Mouse (Mus musculus): Measurements from ENCODE around the gene St7.

DNA sequence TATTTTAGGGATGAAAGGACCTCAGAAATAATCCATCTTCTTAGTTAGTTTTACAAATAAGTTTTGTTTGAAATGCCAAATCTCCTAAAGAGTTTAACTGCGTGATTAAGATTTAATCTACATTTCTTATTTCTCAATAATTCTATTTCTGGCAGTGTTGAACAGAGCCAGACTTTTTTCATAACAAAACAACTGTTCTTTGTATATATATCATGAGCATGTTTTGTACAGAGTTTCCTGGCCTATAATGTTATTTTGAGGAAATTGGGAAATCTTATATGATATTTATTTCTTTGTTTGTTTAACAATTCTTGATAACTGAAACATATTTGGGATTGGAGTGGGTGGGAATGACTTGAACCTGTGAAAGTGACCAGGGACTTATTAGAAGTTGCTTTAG is 47.4 kb downstream of the St7 start:
- TF ChIP-seq CTCF (IDR thresholded peaks at IDR 0.05; ENCODE audit: control insufficient read depth, insufficient read depth, insufficient read length) (no peak), CEBPB (IDR thresholded peaks at IDR 0.05; ENCODE audit: low read depth) (no peak)
